Mouse (Mus musculus) bone marrow macrophage, adult 2 months (primary cell): Measurements from ENCODE around the gene Pitpnc1.

Experiments
- CTCF ChIP-seq: IDR thresholded peaks from 2 replicates; pipeline ENCODE4 v1.5.1; 2012; ENCODE audit warnings: low read depth, mild to moderate bottlenecking, low read length, moderate library complexity
- POLR2A ChIP-seq: IDR thresholded peaks from 2 replicates; pipeline ENCODE4 v1.6.1; 2012; ENCODE audit warnings: mild to moderate bottlenecking, low read depth, low read length, borderline replicate concordance

GRCm38 (mm10) chr11:107306170-107306569 is 164.3 kb downstream of the Pitpnc1 start:
- TF ChIP-seq CTCF (no peak), POLR2A (no peak)
